Mouse (Mus musculus): ENCODE results near the gene Slc22a23. TPM values are rescaled to one million over a fixed set of nuclear protein-coding genes. Genes with fewer than 3 reads are reported as not detected.

Slc22a23 gene
- 0.15 TPM for total RNA-seq (2023)

DNA sequence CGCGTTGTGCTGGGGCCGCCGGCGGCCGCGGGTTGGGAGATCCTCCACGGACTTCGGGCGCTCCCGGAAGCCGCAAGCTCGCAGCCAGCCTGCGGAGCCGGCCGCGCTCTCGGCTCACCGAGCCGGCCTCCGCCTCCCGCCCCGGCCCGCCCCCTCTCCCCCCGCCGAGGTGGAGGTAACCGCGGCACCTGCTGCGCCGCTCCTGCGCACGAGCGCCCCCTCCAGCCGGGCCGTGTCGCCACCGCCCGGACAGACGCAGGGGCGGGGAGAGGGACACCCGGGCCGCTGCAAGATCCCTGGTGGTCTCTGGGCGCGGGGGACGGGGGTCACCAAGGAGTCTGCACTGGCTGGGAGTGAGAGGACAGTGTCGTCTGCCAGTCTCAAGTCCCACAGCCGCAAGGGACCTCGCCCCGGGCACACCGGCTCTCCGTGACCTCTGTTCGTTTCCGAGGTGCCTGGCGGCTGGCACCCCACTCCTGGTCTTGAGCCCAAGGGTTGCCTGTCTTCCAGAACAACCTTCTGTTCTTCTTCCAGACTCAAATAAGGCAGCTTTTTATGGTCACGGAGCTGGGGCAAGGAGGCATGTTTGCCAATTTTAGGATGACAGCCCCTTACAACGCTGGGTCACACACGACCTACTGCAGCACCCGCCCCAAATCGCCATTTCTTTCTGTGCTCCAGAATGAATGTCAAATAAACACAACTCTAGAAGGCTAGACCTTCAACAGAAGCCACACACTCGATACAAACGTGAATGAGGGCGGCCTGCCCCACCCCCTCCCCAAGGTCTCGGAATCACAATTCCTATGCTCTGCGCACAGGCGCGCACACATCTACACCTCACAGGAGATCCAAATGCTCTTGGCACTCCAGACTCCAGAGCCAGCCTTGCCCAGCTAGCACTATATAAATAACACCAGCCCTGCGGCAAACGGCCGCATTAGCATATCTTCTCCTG lies at the start of gene Slc22a23:
Gene Slc22a23, minus strand, starts transcription at position 55 of the 958 bp plus-strand sequence.

DNA sequence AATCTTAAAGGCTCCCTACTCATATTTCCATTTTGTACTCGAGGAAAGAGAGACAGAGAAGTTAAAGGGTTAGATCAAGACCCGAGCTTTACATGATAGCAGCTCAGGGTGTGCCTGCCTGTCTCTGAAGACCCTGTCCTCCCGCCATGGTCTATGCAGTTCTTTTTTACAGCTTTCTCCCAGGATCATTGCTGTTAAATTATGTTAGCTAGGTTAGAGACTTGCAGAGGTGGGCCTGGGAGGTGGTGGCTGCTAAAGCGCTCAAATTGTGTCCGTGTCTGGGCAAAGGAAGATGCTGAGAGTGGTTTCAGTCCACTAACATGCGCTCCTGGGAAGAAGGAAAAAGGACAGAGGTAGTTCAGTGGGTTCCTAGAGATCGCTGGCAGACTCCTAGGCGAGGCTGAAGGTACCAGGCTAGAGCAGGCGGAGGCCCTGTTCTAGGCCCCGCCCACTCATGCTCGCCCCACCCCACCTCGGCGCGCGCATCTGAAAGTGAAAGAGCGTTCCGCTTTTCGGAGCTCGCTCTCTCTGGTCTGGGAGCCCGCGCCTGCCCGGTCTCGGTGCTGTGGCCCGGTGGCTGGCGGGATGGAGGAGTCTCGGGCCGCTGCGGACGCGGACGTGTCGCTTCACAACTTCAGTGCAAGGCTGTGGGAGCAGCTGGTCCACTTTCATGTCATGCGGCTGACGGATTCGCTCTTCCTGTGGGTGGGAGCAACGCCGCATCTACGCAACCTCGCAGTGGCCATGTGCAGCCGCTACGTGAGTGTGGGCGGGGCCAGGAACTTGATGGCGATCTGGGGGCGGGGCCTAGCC lies 182.3 kb downstream of the Slc22a23 start, which contains the start of gene Psmg4:
Gene Psmg4, plus strand, starts transcription at position 474 of the 813 bp plus-strand sequence.

DNA sequence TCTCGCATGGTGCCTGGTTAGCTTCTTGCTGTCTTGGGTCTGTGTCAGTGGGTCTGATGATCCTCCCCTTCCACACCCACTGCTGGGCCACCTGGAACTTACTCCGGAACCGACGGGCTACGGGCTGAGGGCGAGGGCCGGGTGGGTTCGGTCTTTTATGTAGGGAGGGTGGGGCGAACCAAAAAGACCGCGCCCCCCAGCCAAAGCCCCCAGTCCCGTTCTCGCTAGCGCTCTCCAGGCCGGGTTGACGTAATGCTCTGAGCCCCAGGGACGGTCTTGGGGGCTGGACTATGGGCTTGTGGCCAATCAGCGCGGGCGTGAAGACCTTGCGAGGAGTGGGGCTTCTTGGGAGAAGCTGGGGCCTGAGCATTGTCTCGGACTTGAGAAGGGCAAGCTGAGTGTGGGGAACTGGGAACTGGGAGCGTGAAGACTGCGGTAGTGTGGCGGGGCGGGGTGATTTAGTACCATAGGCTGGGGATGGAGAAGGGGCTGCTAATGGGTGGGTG lies 214.7 kb downstream of the Slc22a23 start, which contains the start of gene Tubb2b:
Gene Tubb2b, minus strand, starts transcription at position 241 of the 506 bp plus-strand sequence.

Other genes with a start within 250 kb of the Slc22a23 start
- gene Tubb2b, start 214.7 kb downstream of the Slc22a23 start, total RNA-seq (2023), result 4.6 TPM
- 36.5 TPM for gene Psmg4, start 182.2 kb downstream of the Slc22a23 start, total RNA-seq (2023)

Measured in CD4-positive naive resting alpha-beta T cell, adult 57 days (primary cell).